Mouse (Mus musculus): ENCODE measurements around the gene Agap1. TPM values are rescaled to one million over a fixed set of nuclear protein-coding genes. Genes with fewer than 3 reads are reported as not detected.

Agap1 gene
- polyA plus RNA-seq, 1 experiment from 2014 or later: 72.2 TPM

- Histone ChIP-seq H3K36me3 (replicated peaks; ENCODE audit: control insufficient read depth, insufficient read depth) (0 out of 2 replicates have a peak, but pooled peaks cover 7% of the 10 kb centered on the region), H3K27ac (no peak overlapping the region), H3K4me3 (replicated peaks; ENCODE audit: low read length) (no peak overlapping the region), H3K27me3 (ENCODE audit: control insufficient read depth, insufficient read depth, low read length) (no peaks in the 10 kb centered on the region), H3K4me1 (replicated peaks; ENCODE audit: control insufficient read depth, insufficient read depth, low read length) (peaks cover 30% of the 10 kb centered on the region), H3K9me3 (ENCODE audit: control insufficient read depth, low read length) (no peaks in the 10 kb centered on the region), H3K9ac (no peak overlapping the region), H3K4me2 (replicated peaks) (no peak overlapping the region)
- WGBS: 84% methylated on average over 6 of the region's 6 CpGs
- DNase-seq (ENCODE audit: low spot score): no peak
- no peak for ATAC-seq (ENCODE audit: low FRiP score)
Measured at GRCm38 (mm10) chr1:89736021-89736420, 281.4 kb downstream of the Agap1 start.

- peak overlapping the region; percentile 9; the same call in 1 of the 2 replicates for H3K27ac ChIP-seq
- DNase-seq (ENCODE audit: low spot score) (peak; percentile 47), ATAC-seq (ENCODE audit: low FRiP score) (peak; percentile 67; the same call in 1 of the 2 replicates)
- peaks cover 8% of the 10 kb centered on the region; the same call in 1 of the 2 replicates for H3K27me3 ChIP-seq (ENCODE audit: control insufficient read depth, insufficient read depth, low read length)
- H3K36me3 ChIP-seq (replicated peaks; ENCODE audit: control insufficient read depth, insufficient read depth): peaks cover 14% of the 10 kb centered on the region
- peaks cover 29% of the 10 kb centered on the region for H3K4me1 ChIP-seq (replicated peaks; ENCODE audit: control insufficient read depth, insufficient read depth, low read length)
- WGBS: 25% methylated on average over 17 of the region's 17 CpGs
- H3K9ac ChIP-seq: no peak overlapping the region
- H3K9me3 ChIP-seq (ENCODE audit: control insufficient read depth, low read length): no peaks in the 10 kb centered on the region
- H3K4me3 ChIP-seq (replicated peaks; ENCODE audit: low read length): no peak overlapping the region
- H3K4me2 ChIP-seq (replicated peaks): no peak overlapping the region
Measured at GRCm38 (mm10) chr1:89739067-89739774, 284.6 kb downstream of the Agap1 start.

- Histone ChIP-seq H3K27me3 (ENCODE audit: control insufficient read depth, insufficient read depth, low read length) (peaks cover 8% of the 10 kb centered on the region; the same call in 1 of the 2 replicates), H3K4me1 (replicated peaks; ENCODE audit: control insufficient read depth, insufficient read depth, low read length) (peaks cover 25% of the 10 kb centered on the region), H3K4me3 (replicated peaks; ENCODE audit: low read length) (no peak overlapping the region), H3K9ac (no peak overlapping the region), H3K36me3 (replicated peaks; ENCODE audit: control insufficient read depth, insufficient read depth) (peaks cover 19% of the 10 kb centered on the region), H3K9me3 (ENCODE audit: control insufficient read depth, low read length) (no peaks in the 10 kb centered on the region), H3K4me2 (replicated peaks) (no peak overlapping the region), H3K27ac (peak overlapping the region; percentile 9; the same call in 1 of the 2 replicates)
- ATAC-seq (ENCODE audit: low FRiP score): peak; percentile 42; the same call in 1 of the 2 replicates
- 14% methylated on average over 3 of the region's 3 CpGs for WGBS
- no peak for DNase-seq (ENCODE audit: low spot score)
Measured at GRCm38 (mm10) chr1:89739775-89740099, 285.1 kb downstream of the Agap1 start.

- H3K4me2 ChIP-seq (replicated peaks): no peak overlapping the region
- H3K4me3 ChIP-seq (replicated peaks; ENCODE audit: low read length): no peak overlapping the region
- peaks cover 8% of the 10 kb centered on the region; the same call in 1 of the 2 replicates for H3K27me3 ChIP-seq (ENCODE audit: control insufficient read depth, insufficient read depth, low read length)
- H3K9ac ChIP-seq: no peak overlapping the region
- no peak for ATAC-seq (ENCODE audit: low FRiP score)
- WGBS: 81% methylated on average over 3 of the region's 3 CpGs
- peaks cover 33% of the 10 kb centered on the region for H3K36me3 ChIP-seq (replicated peaks; ENCODE audit: control insufficient read depth, insufficient read depth)
- H3K9me3 ChIP-seq (ENCODE audit: control insufficient read depth, low read length): no peaks in the 10 kb centered on the region
- DNase-seq (ENCODE audit: low spot score): no peak
- H3K27ac ChIP-seq: no peak overlapping the region
- H3K4me1 ChIP-seq (replicated peaks; ENCODE audit: control insufficient read depth, insufficient read depth, low read length): peaks cover 17% of the 10 kb centered on the region
Measured at GRCm38 (mm10) chr1:89742359-89742758, 287.8 kb downstream of the Agap1 start.

- ATAC-seq (ENCODE audit: low FRiP score): no peak
- 52% methylated on average over 3 of the region's 3 CpGs for WGBS
Measured at GRCm38 (mm10) chr1:89746171-89746570, 291.6 kb downstream of the Agap1 start.

GRCm38 (mm10) chr1:89749666-89750065 is 295.1 kb downstream of the Agap1 start:
- no peaks in the 10 kb centered on the region for H3K9me3 ChIP-seq (ENCODE audit: control insufficient read depth, low read length)
- no peak overlapping the region for H3K9ac ChIP-seq

More at GRCm38 (mm10) chr1:89746171-89746570, 291.6 kb downstream of the Agap1 start:
- Histone ChIP-seq H3K9me3 (ENCODE audit: control insufficient read depth, low read length) (no peaks in the 10 kb centered on the region), H3K4me2 (replicated peaks) (no peak overlapping the region), H3K4me3 (replicated peaks; ENCODE audit: low read length) (no peak overlapping the region), H3K27ac (no peak overlapping the region), H3K4me1 (replicated peaks; ENCODE audit: control insufficient read depth, insufficient read depth, low read length) (peaks cover 16% of the 10 kb centered on the region), H3K36me3 (replicated peaks; ENCODE audit: control insufficient read depth, insufficient read depth) (peaks cover 33% of the 10 kb centered on the region), H3K27me3 (ENCODE audit: control insufficient read depth, insufficient read depth, low read length) (peaks cover 8% of the 10 kb centered on the region; the same call in 1 of the 2 replicates), H3K9ac (no peak overlapping the region)
- no peak for DNase-seq (ENCODE audit: low spot score)

GRCm38 (mm10) chr1:89750495-89750894 is 295.9 kb downstream of the Agap1 start:
- no peak overlapping the region for H3K9ac ChIP-seq

More at GRCm38 (mm10) chr1:89749666-89750065, 295.1 kb downstream of the Agap1 start:
- Histone ChIP-seq H3K27ac (0 out of 2 replicates have a peak overlapping the region, but pooled peaks have one; percentile 69), H3K27me3 (ENCODE audit: control insufficient read depth, insufficient read depth, low read length) (no peaks in the 10 kb centered on the region), H3K4me1 (replicated peaks; ENCODE audit: control insufficient read depth, insufficient read depth, low read length) (peaks cover 20% of the 10 kb centered on the region), H3K36me3 (replicated peaks; ENCODE audit: control insufficient read depth, insufficient read depth) (peaks cover 15% of the 10 kb centered on the region), H3K4me2 (replicated peaks) (no peak overlapping the region), H3K4me3 (replicated peaks; ENCODE audit: low read length) (no peak overlapping the region)
- ATAC-seq (ENCODE audit: low FRiP score) (no peak), DNase-seq (ENCODE audit: low spot score) (no peak)

GRCm38 (mm10) chr1:89750921-89751320 is 296.3 kb downstream of the Agap1 start:
- DNase-seq (ENCODE audit: low spot score) (peak; percentile 70), ATAC-seq (ENCODE audit: low FRiP score) (peak; percentile 87)
- peak overlapping the region; percentile 69 for H3K27ac ChIP-seq
- peaks cover 27% of the 10 kb centered on the region for H3K4me1 ChIP-seq (replicated peaks; ENCODE audit: control insufficient read depth, insufficient read depth, low read length)
- H3K27me3 ChIP-seq (ENCODE audit: control insufficient read depth, insufficient read depth, low read length): no peaks in the 10 kb centered on the region
- H3K4me3 ChIP-seq (replicated peaks; ENCODE audit: low read length): no peak overlapping the region
- 8% methylated on average over 21 of the region's 21 CpGs for WGBS
- H3K4me2 ChIP-seq (replicated peaks): peak overlapping the region; percentile 42
- no peaks in the 10 kb centered on the region for H3K9me3 ChIP-seq (ENCODE audit: control insufficient read depth, low read length)
- H3K36me3 ChIP-seq (replicated peaks; ENCODE audit: control insufficient read depth, insufficient read depth): 0 out of 2 replicates have a peak, but pooled peaks cover 3% of the 10 kb centered on the region
- 0 out of 2 replicates have a peak overlapping the region, but pooled peaks have one; percentile 8 for H3K9ac ChIP-seq

More at GRCm38 (mm10) chr1:89750495-89750894, 295.9 kb downstream of the Agap1 start:
- peak overlapping the region; percentile 42 for H3K4me2 ChIP-seq (replicated peaks)
- peaks cover 23% of the 10 kb centered on the region for H3K4me1 ChIP-seq (replicated peaks; ENCODE audit: control insufficient read depth, insufficient read depth, low read length)
- WGBS: 5% methylated on average over 9 of the region's 9 CpGs
- peak; percentile 56 for DNase-seq (ENCODE audit: low spot score)
- H3K27ac ChIP-seq: peak overlapping the region; percentile 69
- H3K27me3 ChIP-seq (ENCODE audit: control insufficient read depth, insufficient read depth, low read length): no peaks in the 10 kb centered on the region
- 0 out of 2 replicates have a peak, but pooled peaks cover 6% of the 10 kb centered on the region for H3K36me3 ChIP-seq (replicated peaks; ENCODE audit: control insufficient read depth, insufficient read depth)
- ATAC-seq (ENCODE audit: low FRiP score): peak; percentile 65
- H3K9me3 ChIP-seq (ENCODE audit: control insufficient read depth, low read length): no peaks in the 10 kb centered on the region
- no peak overlapping the region for H3K4me3 ChIP-seq (replicated peaks; ENCODE audit: low read length)

- Histone ChIP-seq H3K27ac (no peak overlapping the region), H3K9ac (0 out of 2 replicates have a peak overlapping the region, but pooled peaks have one; percentile 8)
- no peak for DNase-seq (ENCODE audit: low spot score)
Measured at GRCm38 (mm10) chr1:89751344-89751743, 296.7 kb downstream of the Agap1 start.

More at GRCm38 (mm10) chr1:89751344-89751743, 296.7 kb downstream of the Agap1 start:
- Histone ChIP-seq H3K36me3 (replicated peaks; ENCODE audit: control insufficient read depth, insufficient read depth) (0 out of 2 replicates have a peak, but pooled peaks cover 1% of the 10 kb centered on the region), H3K4me2 (replicated peaks) (peak overlapping the region; percentile 42), H3K27me3 (ENCODE audit: control insufficient read depth, insufficient read depth, low read length) (no peaks in the 10 kb centered on the region), H3K9me3 (ENCODE audit: control insufficient read depth, low read length) (no peaks in the 10 kb centered on the region), H3K4me3 (replicated peaks; ENCODE audit: low read length) (no peak overlapping the region), H3K4me1 (replicated peaks; ENCODE audit: control insufficient read depth, insufficient read depth, low read length) (peaks cover 32% of the 10 kb centered on the region)
- ATAC-seq (ENCODE audit: low FRiP score): no peak
- WGBS: 32% methylated on average over 11 of the region's 11 CpGs

Measured in hindbrain, embryonic 14.5 days (tissue).